Mouse (Mus musculus) liver, adult 2 months (tissue): ENCODE data around the gene Grtp1.

Experiments
- CTCF ChIP-seq: fragments of 200-500 bp; IDR thresholded peaks from 2 replicates; pipeline ENCODE4 v1.5.1; 2011; ENCODE audit warnings: low read depth, low read length, control low read depth
- POLR2A ChIP-seq: fragments of 200-500 bp; IDR thresholded peaks from 2 replicates; pipeline ENCODE4 v1.6.1; 2011; ENCODE audit warnings: low read length, control low read depth; ENCODE audit not compliant: insufficient read depth; ENCODE audit errors: extremely low read depth

DNA sequence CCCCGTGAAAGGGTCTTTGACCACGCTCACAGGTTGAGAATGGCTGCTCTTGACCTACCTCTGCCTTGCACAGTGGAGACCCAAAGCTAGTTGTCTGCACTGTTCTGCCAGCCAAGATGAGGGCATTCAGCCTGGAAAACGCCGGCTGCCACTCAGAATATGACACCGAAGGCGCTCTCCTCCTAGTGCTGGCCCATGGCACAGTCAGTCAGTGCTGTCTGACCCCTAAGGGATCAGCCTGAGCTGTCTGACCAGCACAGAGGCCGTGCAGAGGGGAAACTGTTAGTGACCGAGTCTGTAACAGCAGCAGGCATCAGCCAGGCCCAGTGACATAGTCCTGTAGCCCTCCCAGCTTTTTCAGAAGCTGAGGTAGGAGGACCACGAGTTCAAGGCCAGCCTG is 13.2 kb downstream of the Grtp1 start:
- TF ChIP-seq CTCF: no peak
- no peak for TF ChIP-seq POLR2A
